Mouse (Mus musculus): ENCODE data around the gene Slc45a3.

DNA sequence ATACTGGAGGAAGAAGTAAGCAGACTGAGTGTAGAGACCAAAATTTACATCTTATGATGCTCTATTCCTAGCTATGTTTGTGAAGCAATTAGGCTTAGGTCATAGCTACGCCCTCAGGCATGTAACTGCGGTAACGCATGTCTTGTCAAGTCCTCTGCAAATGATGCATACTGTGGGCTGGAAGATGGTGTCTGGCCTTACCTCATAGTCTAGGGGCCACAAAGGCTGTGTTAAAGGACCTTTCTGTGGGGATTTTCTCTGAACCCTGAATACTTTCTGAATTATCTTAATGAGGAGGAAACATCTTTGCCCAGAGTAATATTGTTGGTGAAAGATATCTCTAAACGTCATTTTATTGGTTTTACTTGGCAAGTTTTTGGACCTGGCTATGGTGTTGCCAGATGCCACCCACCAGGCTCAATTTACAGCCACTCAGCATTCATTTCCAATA, 39.1 kb downstream of the Slc45a3 start:
- TF ChIP-seq CTCF (IDR thresholded peaks at IDR 0.05; ENCODE audit: control insufficient read depth, insufficient read depth, insufficient read length) (no peak), CEBPB (IDR thresholded peaks at IDR 0.05; ENCODE audit: low read depth) (no peak), MAX (IDR thresholded peaks at IDR 0.05) (no peak), USF1 (IDR thresholded peaks at IDR 0.05; ENCODE audit: low read depth) (no peak), MYOG (IDR thresholded peaks at IDR 0.05; ENCODE audit: control insufficient read depth, extremely low read depth, insufficient read length) (no peak), FOSL1 (IDR thresholded peaks at IDR 0.05; ENCODE audit: insufficient read depth, low read length, poor library complexity, severe bottlenecking) (no peak), MYOD1 (IDR thresholded peaks at IDR 0.05; ENCODE audit: control insufficient read depth, insufficient read length, low read depth) (no peak)
